Mouse (Mus musculus) MEL (cell line): Measurements from ENCODE around the gene Psmb11.
A peak's percentile ranks its signal among the peaks of the same experiment; 100 is the strongest.

Source experiments
- CTCF ChIP-seq, 3 experiments: IDR thresholded peaks in 2 of 3; conservative IDR thresholded peaks in 1 of 3; 2 replicates each; pipeline ENCODE4 v1.5.1; 2011 to 2012; ENCODE audit warnings: low read length in 3 of 3, low read depth in 2 of 3, mild to moderate bottlenecking in 2 of 3, improper control_type of control experiment in 1 of 3, inconsistent platforms in 1 of 3, mixed read lengths in 1 of 3, moderate library complexity in 1 of 3; ENCODE audit not compliant: control insufficient read depth in 1 of 3, insufficient read depth in 1 of 3, poor library complexity in 1 of 3, severe bottlenecking in 1 of 3
- JUND ChIP-seq: IDR thresholded peaks from 2 replicates; pipeline ENCODE4 v1.6.1; 2011; ENCODE audit warnings: low read depth, mild to moderate bottlenecking, improper control_type of control experiment, low read length
- MAFK ChIP-seq: IDR thresholded peaks from 2 replicates; pipeline ENCODE4 v1.6.1; 2011; ENCODE audit warnings: low read depth, mild to moderate bottlenecking, low read length, improper control_type of control experiment, borderline replicate concordance
- POLR2A ChIP-seq, 2 experiments: IDR thresholded peaks; 2 replicates each; pipeline ENCODE4 v1.6.1; 2011 to 2012; ENCODE audit warnings: low read length in 2 of 2, mild to moderate bottlenecking in 2 of 2, control low read depth in 1 of 2, improper control_type of control experiment in 1 of 2, low read depth in 1 of 2, moderate library complexity in 1 of 2; ENCODE audit not compliant: control insufficient read depth in 1 of 2, insufficient read depth in 1 of 2, poor library complexity in 1 of 2
- POLR2AphosphoS2 ChIP-seq: IDR thresholded peaks from 2 replicates; pipeline ENCODE4 v1.6.1; 2011; ENCODE audit warnings: low read length, improper control_type of control experiment
- USF1 ChIP-seq: IDR thresholded peaks from 2 replicates; pipeline ENCODE4 v1.6.1; 2014; ENCODE audit warnings: low read depth, mild to moderate bottlenecking, inconsistent platforms, low read length, improper control_type of control experiment, moderate library complexity

DNA sequence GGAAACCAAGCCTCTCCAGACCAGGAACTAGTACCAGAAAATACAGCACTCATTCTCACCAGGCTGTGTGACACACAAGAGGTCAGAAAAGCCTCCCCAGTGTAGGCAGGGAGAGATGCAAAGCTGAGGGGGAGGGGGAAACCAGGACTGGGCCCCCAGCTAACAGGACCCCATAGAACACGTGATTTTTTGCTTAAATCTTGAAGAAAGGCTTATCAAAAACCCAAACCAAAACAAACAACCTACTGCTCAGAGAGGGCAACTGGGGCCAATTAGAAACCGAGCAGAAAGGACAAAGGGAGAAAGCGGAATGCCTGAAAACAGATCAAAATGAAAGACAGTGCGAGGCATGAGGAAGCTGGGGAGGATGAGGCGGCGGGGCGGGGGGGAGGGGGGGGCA lies 31.6 kb downstream of the Psmb11 start:
- TF ChIP-seq POLR2A (IDR thresholded peaks at IDR 0.05; ENCODE audit: control insufficient read depth in 1 of 2, insufficient read depth in 1 of 2, low read depth in 1 of 2, low read length in 2 of 2, poor library complexity in 1 of 2) (no peak), USF1 (0 out of 2 replicates have a peak, but pooled peaks have one; percentile 45), CTCF (IDR thresholded peaks at IDR 0.05 in 2 of 3, conservative IDR thresholded peaks at IDR 0.05 in 1 of 3; ENCODE audit: control insufficient read depth in 1 of 3, insufficient read depth in 1 of 3, low read depth in 2 of 3, low read length in 3 of 3, poor library complexity in 1 of 3, severe bottlenecking in 1 of 3) (no peak), POLR2AphosphoS2 (no peak; the same call in 1 of the 2 replicates), JUND (no peak), MAFK (no peak)
